Mouse (Mus musculus): ENCODE measurements at regions not wholly inside any gene's neighbourhood (a gene's known extent, or its start where the extent isn't known, plus 50 kb on each side); places are given as distances from the start of the nearest gene placed in this dataset.

- Histone ChIP-seq H3K27me3 (ENCODE audit: control insufficient read depth, insufficient read depth, low read length) (no peaks in the 10 kb centered on the region), H3K27ac (ENCODE audit: insufficient read depth, low read depth, low read length) (no peak overlapping the region), H3K4me3 (ENCODE audit: low read depth, low read length) (no peak overlapping the region), H3K4me1 (ENCODE audit: control insufficient read depth, insufficient read depth, insufficient read length, low read length) (no peaks in the 10 kb centered on the region), H3K36me3 (ENCODE audit: control insufficient read depth, insufficient read depth, low read length) (no peaks in the 10 kb centered on the region)
- 52% methylated on average over 2 of the region's 2 CpGs for WGBS
- TF ChIP-seq POLR2A (IDR thresholded peaks at IDR 0.05; ENCODE audit: low read depth, low read length) = no peak
- TF ChIP-seq CTCF (IDR thresholded peaks at IDR 0.05; ENCODE audit: extremely low read depth, insufficient read length, insufficient replicate concordance, low read depth, low read length) = no peak
These were observed 124.9 kb upstream of the Gsc start for GRCm38 (mm10) chr12:104598056-104598455.

- no peak overlapping the region for H3K27ac ChIP-seq (ENCODE audit: insufficient read depth, low read depth, low read length)
- TF ChIP-seq POLR2A (IDR thresholded peaks at IDR 0.05; ENCODE audit: low read depth, low read length) (no peak), CTCF (IDR thresholded peaks at IDR 0.05; ENCODE audit: extremely low read depth, insufficient read length, insufficient replicate concordance, low read depth, low read length) (no peak)
- H3K36me3 ChIP-seq (ENCODE audit: control insufficient read depth, insufficient read depth, low read length) = no peaks in the 10 kb centered on the region
- H3K4me1 ChIP-seq (ENCODE audit: control insufficient read depth, insufficient read depth, insufficient read length, low read length) = no peaks in the 10 kb centered on the region
- H3K4me3 ChIP-seq (ENCODE audit: low read depth, low read length) = no peak overlapping the region
- no peaks in the 10 kb centered on the region for H3K27me3 ChIP-seq (ENCODE audit: control insufficient read depth, insufficient read depth, low read length)
- WGBS = 61% methylated on average over 19 of the region's 19 CpGs
These were observed 120.5 kb upstream of the Gsc start for GRCm38 (mm10) chr12:104593526-104594155.

- H3K27ac ChIP-seq (ENCODE audit: insufficient read depth, low read depth, low read length) = no peak overlapping the region
These were observed 119.8 kb upstream of the Gsc start for GRCm38 (mm10) chr12:104592791-104593525.

GRCm38 (mm10) chr12:104591571-104591970 lies 118.4 kb upstream of the Gsc start:
- Histone ChIP-seq H3K36me3 (ENCODE audit: control insufficient read depth, insufficient read depth, low read length) (no peaks in the 10 kb centered on the region), H3K27me3 (ENCODE audit: control insufficient read depth, insufficient read depth, low read length) (no peaks in the 10 kb centered on the region), H3K4me1 (ENCODE audit: control insufficient read depth, insufficient read depth, insufficient read length, low read length) (no peaks in the 10 kb centered on the region), H3K27ac (ENCODE audit: insufficient read depth, low read depth, low read length) (no peak overlapping the region), H3K4me3 (ENCODE audit: low read depth, low read length) (no peak overlapping the region)
- 75% methylated on average over 7 of the region's 7 CpGs for WGBS
- TF ChIP-seq POLR2A (IDR thresholded peaks at IDR 0.05; ENCODE audit: low read depth, low read length) (no peak), CTCF (IDR thresholded peaks at IDR 0.05; ENCODE audit: extremely low read depth, insufficient read length, insufficient replicate concordance, low read depth, low read length) (no peak)

More at GRCm38 (mm10) chr12:104592791-104593525, 119.8 kb upstream of the Gsc start:
- no peaks in the 10 kb centered on the region for H3K36me3 ChIP-seq (ENCODE audit: control insufficient read depth, insufficient read depth, low read length)
- H3K4me1 ChIP-seq (ENCODE audit: control insufficient read depth, insufficient read depth, insufficient read length, low read length) = no peaks in the 10 kb centered on the region
- TF ChIP-seq POLR2A (IDR thresholded peaks at IDR 0.05; ENCODE audit: low read depth, low read length) (no peak), CTCF (IDR thresholded peaks at IDR 0.05; ENCODE audit: extremely low read depth, insufficient read length, insufficient replicate concordance, low read depth, low read length) (no peak)
- no peaks in the 10 kb centered on the region for H3K27me3 ChIP-seq (ENCODE audit: control insufficient read depth, insufficient read depth, low read length)
- WGBS = 59% methylated on average over 21 of the region's 21 CpGs
- H3K4me3 ChIP-seq (ENCODE audit: low read depth, low read length) = no peak overlapping the region

GRCm38 (mm10) chr12:104590291-104590690 lies 117.2 kb upstream of the Gsc start:
- Histone ChIP-seq H3K27ac (ENCODE audit: insufficient read depth, low read depth, low read length) (no peak overlapping the region), H3K4me3 (ENCODE audit: low read depth, low read length) (no peak overlapping the region), H3K27me3 (ENCODE audit: control insufficient read depth, insufficient read depth, low read length) (no peaks in the 10 kb centered on the region), H3K36me3 (ENCODE audit: control insufficient read depth, insufficient read depth, low read length) (no peaks in the 10 kb centered on the region), H3K4me1 (ENCODE audit: control insufficient read depth, insufficient read depth, insufficient read length, low read length) (no peaks in the 10 kb centered on the region)
- TF ChIP-seq POLR2A (IDR thresholded peaks at IDR 0.05; ENCODE audit: low read depth, low read length) = no peak
- WGBS = 78% methylated on average over 8 of the region's 8 CpGs

GRCm38 (mm10) chr12:104584408-104584807 lies 111.3 kb upstream of the Gsc start:
- H3K36me3 ChIP-seq (ENCODE audit: control insufficient read depth, insufficient read depth, low read length) = no peaks in the 10 kb centered on the region
- no peaks in the 10 kb centered on the region for H3K4me1 ChIP-seq (ENCODE audit: control insufficient read depth, insufficient read depth, insufficient read length, low read length)
- H3K4me3 ChIP-seq (ENCODE audit: low read depth, low read length) = no peak overlapping the region
- H3K27ac ChIP-seq (ENCODE audit: insufficient read depth, low read depth, low read length) = no peak overlapping the region
- no peak for TF ChIP-seq POLR2A (IDR thresholded peaks at IDR 0.05; ENCODE audit: low read depth, low read length)
- TF ChIP-seq CTCF (IDR thresholded peaks at IDR 0.05; ENCODE audit: extremely low read depth, insufficient read length, insufficient replicate concordance, low read depth, low read length) = no peak
- 60% methylated on average over 9 of the region's 9 CpGs for WGBS
- no peaks in the 10 kb centered on the region for H3K27me3 ChIP-seq (ENCODE audit: control insufficient read depth, insufficient read depth, low read length)

- Histone ChIP-seq H3K27me3 (ENCODE audit: control insufficient read depth, insufficient read depth, low read length) (no peaks in the 10 kb centered on the region), H3K27ac (ENCODE audit: insufficient read depth, low read depth, low read length) (no peak overlapping the region), H3K4me3 (ENCODE audit: low read depth, low read length) (no peak overlapping the region), H3K36me3 (ENCODE audit: control insufficient read depth, insufficient read depth, low read length) (no peaks in the 10 kb centered on the region), H3K4me1 (ENCODE audit: control insufficient read depth, insufficient read depth, insufficient read length, low read length) (no peaks in the 10 kb centered on the region)
- TF ChIP-seq POLR2A (IDR thresholded peaks at IDR 0.05; ENCODE audit: low read depth, low read length) (no peak), CTCF (IDR thresholded peaks at IDR 0.05; ENCODE audit: extremely low read depth, insufficient read length, insufficient replicate concordance, low read depth, low read length) (no peak)
- WGBS = 69% methylated on average over 7 of the region's 7 CpGs
These were observed 107.7 kb upstream of the Gsc start for GRCm38 (mm10) chr12:104580796-104581195.

All from small intestine, adult 2 months (tissue).